Mouse (Mus musculus): Measurements from ENCODE around the gene Parp6. TPM values are rescaled to one million over a fixed set of nuclear protein-coding genes. Genes with fewer than 3 reads are reported as not detected.

The Parp6 gene
- polyA plus RNA-seq, 1 experiment from 2014 or later = 28.2 TPM

DNA sequence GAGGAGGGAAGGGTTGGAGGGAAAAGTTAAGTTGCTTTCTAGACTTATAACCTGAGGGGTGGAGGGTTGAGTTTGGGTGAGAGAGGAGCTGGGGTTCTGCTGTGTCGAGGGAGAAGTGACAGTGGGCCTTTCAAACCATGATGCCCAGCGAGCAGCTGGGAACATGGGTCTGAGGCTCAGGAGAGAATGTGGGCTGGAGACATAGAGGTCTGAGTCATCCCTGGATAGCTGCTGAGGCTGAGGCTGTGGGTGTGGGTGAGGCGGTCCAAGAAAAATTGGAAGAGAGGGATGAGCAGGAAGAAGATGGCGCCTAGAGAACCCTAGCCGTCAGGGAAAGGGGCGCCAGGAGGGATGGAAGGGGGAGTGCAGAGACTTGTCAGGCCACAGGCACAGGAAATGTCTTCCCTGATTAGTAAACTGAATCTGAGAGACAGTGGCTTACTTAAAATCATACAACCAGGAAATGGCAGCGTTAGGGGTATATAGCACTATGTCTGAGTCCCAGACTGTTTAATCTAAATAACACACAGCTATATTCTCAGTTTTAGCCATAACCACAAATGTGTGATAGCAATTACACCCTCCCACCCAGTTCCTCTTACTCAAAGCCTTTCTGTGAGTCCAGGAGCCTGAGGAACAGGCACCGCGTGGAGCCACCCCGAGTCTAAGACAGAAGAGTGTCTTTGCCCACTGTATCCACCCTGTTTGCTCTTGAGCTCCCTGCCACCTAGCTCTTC, 27.2 kb upstream of the Parp6 start:
- Histone ChIP-seq H3K9ac (ENCODE audit: low read length) (no peak overlapping the region), H3K4me3 (ENCODE audit: low read depth, low read length) (no peak overlapping the region), H3K9me3 (ENCODE audit: control insufficient read depth, low read length) (no peaks in the 10 kb centered on the region), H3K4me2 (ENCODE audit: low read depth, severe bottlenecking) (no peak overlapping the region), H3K27ac (replicated peaks; ENCODE audit: low read depth, low read length) (no peak overlapping the region), H3K36me3 (ENCODE audit: control insufficient read depth, insufficient read depth, low read length) (no peaks in the 10 kb centered on the region), H3K4me1 (ENCODE audit: control insufficient read depth, insufficient read depth, low read length) (no peaks in the 10 kb centered on the region), H3K27me3 (ENCODE audit: control insufficient read depth, insufficient read depth, low read length) (no peaks in the 10 kb centered on the region)
- no peak for ATAC-seq (ENCODE audit: insufficient number of reproducible peaks, low FRiP score, low TSS enrichment, low read depth)
- 87% methylated on average over 10 of the region's 10 CpGs for WGBS
- DNase-seq (ENCODE audit: low spot score) = no peak

- Histone ChIP-seq H3K36me3 (ENCODE audit: control insufficient read depth, insufficient read depth, low read length) (no peaks in the 10 kb centered on the region), H3K27me3 (ENCODE audit: control insufficient read depth, insufficient read depth, low read length) (peaks cover 9% of the 10 kb centered on the region), H3K9ac (ENCODE audit: low read length) (no peak overlapping the region), H3K9me3 (ENCODE audit: control insufficient read depth, low read length) (no peaks in the 10 kb centered on the region), H3K4me2 (ENCODE audit: low read depth, severe bottlenecking) (no peak overlapping the region), H3K4me3 (ENCODE audit: low read depth, low read length) (no peak overlapping the region), H3K27ac (replicated peaks; ENCODE audit: low read depth, low read length) (no peak overlapping the region), H3K4me1 (ENCODE audit: control insufficient read depth, insufficient read depth, low read length) (no peaks in the 10 kb centered on the region)
- DNase-seq (ENCODE audit: low spot score) = no peak
- ATAC-seq (ENCODE audit: insufficient number of reproducible peaks, low FRiP score, low TSS enrichment, low read depth) = no peak
- WGBS = 78% methylated on average over 8 of the region's 8 CpGs
Observed at GRCm38 (mm10) chr9:59601661-59602060, 15.4 kb upstream of the Parp6 start.

DNA sequence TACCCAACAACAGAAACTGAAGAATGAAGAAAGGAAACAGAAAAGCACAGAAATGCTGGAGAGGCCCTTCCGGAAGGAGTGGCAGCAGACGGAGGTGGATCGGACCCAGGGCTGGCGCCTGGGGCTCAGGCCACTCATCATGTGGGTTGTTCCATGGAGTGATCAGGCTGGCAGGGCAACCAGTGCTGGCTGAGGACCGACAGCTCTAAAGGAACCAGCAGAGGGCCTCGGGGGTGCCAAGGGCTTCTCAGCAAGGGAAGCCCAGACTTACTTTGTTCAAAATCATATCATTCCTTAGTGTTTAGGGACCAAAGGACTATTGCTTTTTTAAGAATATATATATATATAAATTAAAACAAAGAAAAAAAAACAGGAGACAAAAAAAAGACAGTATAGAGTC, 11.1 kb upstream of the Parp6 start:
- 54% methylated on average over 6 of the region's 6 CpGs for WGBS
- ATAC-seq (ENCODE audit: insufficient number of reproducible peaks, low FRiP score, low TSS enrichment, low read depth) = no peak
- no peaks in the 10 kb centered on the region for H3K4me1 ChIP-seq (ENCODE audit: control insufficient read depth, insufficient read depth, low read length)
- H3K36me3 ChIP-seq (ENCODE audit: control insufficient read depth, insufficient read depth, low read length) = no peaks in the 10 kb centered on the region
- no peak overlapping the region for H3K4me3 ChIP-seq (ENCODE audit: low read depth, low read length)
- peaks cover 9% of the 10 kb centered on the region for H3K27me3 ChIP-seq (ENCODE audit: control insufficient read depth, insufficient read depth, low read length)
- DNase-seq (ENCODE audit: low spot score) = no peak
- no peaks in the 10 kb centered on the region for H3K9me3 ChIP-seq (ENCODE audit: control insufficient read depth, low read length)
- H3K27ac ChIP-seq (replicated peaks; ENCODE audit: low read depth, low read length) = no peak overlapping the region
- no peak overlapping the region for H3K4me2 ChIP-seq (ENCODE audit: low read depth, severe bottlenecking)
- H3K9ac ChIP-seq (ENCODE audit: low read length) = no peak overlapping the region

- DNase-seq (ENCODE audit: low spot score) (no peak), ATAC-seq (ENCODE audit: insufficient number of reproducible peaks, low FRiP score, low TSS enrichment, low read depth) (no peak)
- H3K4me2 ChIP-seq (ENCODE audit: low read depth, severe bottlenecking) = no peak overlapping the region
- no peak overlapping the region for H3K9ac ChIP-seq (ENCODE audit: low read length)
- no peak overlapping the region for H3K4me3 ChIP-seq (ENCODE audit: low read depth, low read length)
- H3K9me3 ChIP-seq (ENCODE audit: control insufficient read depth, low read length) = no peaks in the 10 kb centered on the region
- no peak overlapping the region for H3K27ac ChIP-seq (replicated peaks; ENCODE audit: low read depth, low read length)
- no peaks in the 10 kb centered on the region for H3K27me3 ChIP-seq (ENCODE audit: control insufficient read depth, insufficient read depth, low read length)
- H3K36me3 ChIP-seq (ENCODE audit: control insufficient read depth, insufficient read depth, low read length) = no peaks in the 10 kb centered on the region
- no peaks in the 10 kb centered on the region for H3K4me1 ChIP-seq (ENCODE audit: control insufficient read depth, insufficient read depth, low read length)
- 89% methylated on average over 2 of the region's 2 CpGs for WGBS
Observed at GRCm38 (mm10) chr9:59610950-59611349, 6.1 kb upstream of the Parp6 start.

DNA sequence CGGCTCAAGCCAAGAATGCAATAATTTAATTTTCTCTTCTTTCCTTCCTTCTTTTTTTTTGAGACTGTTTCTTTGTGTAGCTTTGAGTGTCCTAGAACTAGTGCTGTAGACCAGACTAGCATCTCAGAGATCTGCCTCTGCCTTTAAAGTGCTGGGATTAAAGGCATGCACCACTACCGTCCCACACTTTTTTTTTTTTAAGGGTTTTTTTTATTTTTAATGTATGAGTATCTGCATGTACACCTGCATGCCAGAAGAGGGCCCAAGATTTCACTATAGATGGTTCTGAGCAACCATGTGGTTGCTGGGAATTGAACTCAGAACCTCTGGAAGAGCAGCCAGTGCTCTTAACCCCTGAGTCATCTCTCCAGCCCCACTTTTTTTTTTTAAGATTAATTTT, 1.3 kb upstream of the Parp6 start:
- DNase-seq (ENCODE audit: low spot score) = no peak
- Histone ChIP-seq H3K27ac (replicated peaks; ENCODE audit: low read depth, low read length) (no peak overlapping the region), H3K9ac (ENCODE audit: low read length) (no peak overlapping the region), H3K9me3 (ENCODE audit: control insufficient read depth, low read length) (no peaks in the 10 kb centered on the region), H3K27me3 (ENCODE audit: control insufficient read depth, insufficient read depth, low read length) (no peaks in the 10 kb centered on the region), H3K4me2 (ENCODE audit: low read depth, severe bottlenecking) (no peak overlapping the region), H3K36me3 (ENCODE audit: control insufficient read depth, insufficient read depth, low read length) (no peaks in the 10 kb centered on the region), H3K4me3 (ENCODE audit: low read depth, low read length) (no peak overlapping the region), H3K4me1 (ENCODE audit: control insufficient read depth, insufficient read depth, low read length) (no peaks in the 10 kb centered on the region)
- no peak for ATAC-seq (ENCODE audit: insufficient number of reproducible peaks, low FRiP score, low TSS enrichment, low read depth)
- 85% methylated on average over 2 of the region's 2 CpGs for WGBS

DNA sequence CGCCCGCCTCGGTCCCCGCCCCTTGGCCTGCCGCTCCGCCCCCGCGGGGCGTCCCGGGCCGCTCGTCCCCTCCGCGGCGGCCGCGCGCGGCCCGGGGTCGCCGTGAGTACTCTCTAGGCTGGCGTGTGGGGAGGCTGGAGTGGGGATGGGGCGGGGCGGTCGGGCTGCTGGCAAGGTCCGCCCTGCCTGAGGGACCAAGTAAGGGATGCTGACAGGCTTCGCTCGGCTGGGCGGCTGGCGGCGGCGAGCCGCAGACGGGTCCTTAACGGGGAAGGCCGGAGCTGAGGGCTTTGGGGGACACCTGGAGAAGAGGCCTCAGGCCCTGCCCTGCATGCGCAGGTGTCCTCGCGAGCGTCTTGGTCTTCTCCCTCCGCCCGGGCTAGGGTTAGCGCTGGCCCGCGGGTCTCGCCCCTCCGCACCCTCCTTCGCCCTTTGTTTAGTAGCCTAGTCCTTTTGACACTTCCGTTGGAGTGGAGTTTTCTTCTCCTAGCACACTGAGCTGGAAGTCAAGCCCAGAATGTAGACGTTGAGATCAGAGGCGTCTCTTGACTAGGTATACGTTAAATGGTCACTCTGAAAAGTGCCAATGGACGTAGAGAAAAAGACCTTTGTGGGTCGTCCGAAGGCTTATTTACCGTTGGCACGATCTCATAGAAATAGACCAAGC, 356 bp downstream of the Parp6 start:
- H3K27ac ChIP-seq (replicated peaks; ENCODE audit: low read depth, low read length) = peak overlapping the region; percentile 58
- H3K4me3 ChIP-seq (ENCODE audit: low read depth, low read length) = peak overlapping the region; percentile 89
- under 1% methylated on average over 53 of the region's 58 CpGs for WGBS
- H3K27me3 ChIP-seq (ENCODE audit: control insufficient read depth, insufficient read depth, low read length) = no peaks in the 10 kb centered on the region
- H3K36me3 ChIP-seq (ENCODE audit: control insufficient read depth, insufficient read depth, low read length) = no peaks in the 10 kb centered on the region
- peak overlapping the region; percentile 58 for H3K4me2 ChIP-seq (ENCODE audit: low read depth, severe bottlenecking)
- peak overlapping the region; percentile 94 for H3K9ac ChIP-seq (ENCODE audit: low read length)
- no peaks in the 10 kb centered on the region for H3K9me3 ChIP-seq (ENCODE audit: control insufficient read depth, low read length)
- no peak for DNase-seq (ENCODE audit: low spot score)
- H3K4me1 ChIP-seq (ENCODE audit: control insufficient read depth, insufficient read depth, low read length) = no peaks in the 10 kb centered on the region
- peak; percentile 93 for ATAC-seq (ENCODE audit: insufficient number of reproducible peaks, low FRiP score, low TSS enrichment, low read depth)

DNA sequence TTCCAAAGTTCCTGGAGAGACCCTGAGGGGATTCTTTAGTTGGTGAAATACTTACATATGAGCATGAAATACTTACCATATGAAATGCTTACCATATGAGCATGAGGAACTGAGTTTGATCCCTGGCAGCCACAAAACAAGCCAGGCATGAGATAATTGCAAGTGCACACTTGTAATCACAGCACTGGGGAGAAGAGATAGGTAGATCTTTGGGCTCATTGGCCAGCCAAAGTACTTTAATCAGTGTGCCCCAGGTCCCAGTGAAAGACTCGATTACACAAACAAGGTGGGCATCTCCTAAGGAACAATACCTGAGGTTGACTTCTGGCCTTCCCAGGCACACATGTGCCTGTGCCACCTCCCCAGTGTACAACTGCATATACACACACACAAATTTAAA, 21.3 kb downstream of the Parp6 start:
- no peak overlapping the region for H3K27ac ChIP-seq (replicated peaks; ENCODE audit: low read depth, low read length)
- H3K9me3 ChIP-seq (ENCODE audit: control insufficient read depth, low read length) = no peaks in the 10 kb centered on the region
- no peak overlapping the region for H3K9ac ChIP-seq (ENCODE audit: low read length)
- no peak overlapping the region for H3K4me2 ChIP-seq (ENCODE audit: low read depth, severe bottlenecking)
- H3K4me1 ChIP-seq (ENCODE audit: control insufficient read depth, insufficient read depth, low read length) = no peaks in the 10 kb centered on the region
- ATAC-seq (ENCODE audit: insufficient number of reproducible peaks, low FRiP score, low TSS enrichment, low read depth) (no peak), DNase-seq (ENCODE audit: low spot score) (no peak)
- WGBS = 89% methylated on average over 1 of the region's 1 CpGs
- H3K36me3 ChIP-seq (ENCODE audit: control insufficient read depth, insufficient read depth, low read length) = peaks cover 9% of the 10 kb centered on the region
- H3K4me3 ChIP-seq (ENCODE audit: low read depth, low read length) = no peak overlapping the region
- H3K27me3 ChIP-seq (ENCODE audit: control insufficient read depth, insufficient read depth, low read length) = no peaks in the 10 kb centered on the region

- Histone ChIP-seq H3K4me3 (ENCODE audit: low read depth, low read length) (no peak overlapping the region), H3K9me3 (ENCODE audit: control insufficient read depth, low read length) (no peaks in the 10 kb centered on the region), H3K27ac (replicated peaks; ENCODE audit: low read depth, low read length) (no peak overlapping the region), H3K27me3 (ENCODE audit: control insufficient read depth, insufficient read depth, low read length) (no peaks in the 10 kb centered on the region), H3K36me3 (ENCODE audit: control insufficient read depth, insufficient read depth, low read length) (peaks cover 2% of the 10 kb centered on the region), H3K4me2 (ENCODE audit: low read depth, severe bottlenecking) (no peak overlapping the region), H3K4me1 (ENCODE audit: control insufficient read depth, insufficient read depth, low read length) (no peaks in the 10 kb centered on the region), H3K9ac (ENCODE audit: low read length) (no peak overlapping the region)
- WGBS = 90% methylated on average over 4 of the region's 4 CpGs
- no peak for ATAC-seq (ENCODE audit: insufficient number of reproducible peaks, low FRiP score, low TSS enrichment, low read depth)
- no peak for DNase-seq (ENCODE audit: low spot score)
Observed at GRCm38 (mm10) chr9:59639936-59640335, 22.9 kb downstream of the Parp6 start.
